Mouse (Mus musculus) kidney, embryonic 14.5 days (tissue): Measurements from ENCODE around the gene Prdm16. TPM values are rescaled to one million over a fixed set of nuclear protein-coding genes. Genes with fewer than 3 reads are reported as not detected.

ENCODE experiments used
- ATAC-seq: fragments of 200-750 bp; cut with Nextera tagmentation; 2 replicates; pipeline ENCODE4 v1.8.0; 2017; ENCODE audit warnings: moderate number of reproducible peaks, mild to moderate bottlenecking, moderate TSS enrichment, moderate library complexity; ENCODE audit not compliant: low FRiP score, low TSS enrichment
- H3K27ac ChIP-seq: fragments of 300-500 bp; sonication (generic); 2 replicates; pipeline ENCODE4 v1.5.1; 2014; ENCODE audit warnings: low read depth, mild to moderate bottlenecking, low read length, moderate library complexity, mixed read lengths
- H3K27me3 ChIP-seq: fragments of 300-500 bp; sonication (generic); 2 replicates; pipeline ENCODE4 v1.6.1; 2014; ENCODE audit warnings: mild to moderate bottlenecking, low read length; ENCODE audit not compliant: control insufficient read depth, insufficient read depth
- H3K36me3 ChIP-seq: fragments of 300-500 bp; sonication (generic); 2 replicates; pipeline ENCODE4 v1.6.1; 2014; ENCODE audit warnings: low read length, mixed read lengths; ENCODE audit not compliant: control insufficient read depth, insufficient read depth
- H3K4me1 ChIP-seq: fragments of 300-500 bp; sonication (generic); 2 replicates; pipeline ENCODE4 v1.6.1; 2014; ENCODE audit warnings: low read length, mixed read lengths; ENCODE audit not compliant: control insufficient read depth, insufficient read depth
- H3K4me2 ChIP-seq: fragments of 300-500 bp; sonication (generic); replicated peaks from 2 replicates; pipeline ENCODE4 v1.6.1; 2014; ENCODE audit warnings: low read depth, mild to moderate bottlenecking, low read length
- H3K4me3 ChIP-seq: fragments of 300-500 bp; sonication (generic); 2 replicates; pipeline ENCODE4 v1.5.1; 2014; ENCODE audit warnings: mild to moderate bottlenecking, low read length
- H3K9ac ChIP-seq: fragments of 300-500 bp; sonication (generic); 2 replicates; pipeline ENCODE4 v1.6.1; 2014; ENCODE audit warnings: low read depth, mild to moderate bottlenecking, low read length, moderate library complexity
- H3K9me3 ChIP-seq: fragments of 300-500 bp; sonication (generic); 2 replicates; pipeline ENCODE4 v1.6.1; 2016; ENCODE audit warnings: low read length; ENCODE audit not compliant: control insufficient read depth
- WGBS: fragments of 180-500 bp; shearing (Covaris S2); extraction: QIAGEN DNeasy Blood & Tissue Kit; methylation state at CpG from one replicate; pipeline ENCODE4 v1.1.7; 2014; 5-methylcytosine and 5-hydroxymethylcytosine counted together
- polyA plus RNA-seq: library from polyadenylated mRNA; unstranded; fragments of >200 nt; fragmentation: Nextera tagmentation; extraction: Ambion mirVana; gene quantifications from 2 replicates; pipeline ENCODE4 v1.2.1, GENCODE M21; 2014

Prdm16 gene
- polyA plus RNA-seq, 1 experiment from 2014 or later, result 25.4 TPM

- Histone ChIP-seq H3K4me1 (peaks cover 32% of the 10 kb centered on the region), H3K4me2 (peak overlapping the region; percentile 31), H3K9me3 (no peaks in the 10 kb centered on the region), H3K36me3 (no peaks in the 10 kb centered on the region), H3K4me3 (no peak overlapping the region), H3K27ac (peak overlapping the region; percentile 71; the same call in 1 of the 2 replicates), H3K9ac (no peak overlapping the region; the same call in 1 of the 2 replicates), H3K27me3 (peaks cover 5% of the 10 kb centered on the region)
- 48% methylated on average over 24 of the region's 24 CpGs for WGBS
- peak; percentile 56 for ATAC-seq
These were observed 236.2 kb downstream of the Prdm16 start for GRCm38 (mm10) chr4:154400256-154401171.

- no peak overlapping the region for H3K4me3 ChIP-seq
- H3K4me1 ChIP-seq, result peaks cover 32% of the 10 kb centered on the region
- ATAC-seq, result no peak
- H3K4me2 ChIP-seq, result no peak overlapping the region
- no peaks in the 10 kb centered on the region for H3K9me3 ChIP-seq
- H3K9ac ChIP-seq, result no peak overlapping the region
- peak overlapping the region; percentile 71; the same call in 1 of the 2 replicates for H3K27ac ChIP-seq
- H3K36me3 ChIP-seq, result no peaks in the 10 kb centered on the region
- H3K27me3 ChIP-seq, result no peaks in the 10 kb centered on the region; the same call in 1 of the 2 replicates
- WGBS, result 65% methylated on average over 11 of the region's 11 CpGs
These were observed 237.0 kb downstream of the Prdm16 start for GRCm38 (mm10) chr4:154399634-154400033.

- ATAC-seq, result no peak
- peaks cover 5% of the 10 kb centered on the region; the same call in 1 of the 2 replicates for H3K27me3 ChIP-seq
- no peak overlapping the region for H3K4me2 ChIP-seq
- H3K4me1 ChIP-seq, result peaks cover 37% of the 10 kb centered on the region
- H3K4me3 ChIP-seq, result no peak overlapping the region
- H3K9me3 ChIP-seq, result no peaks in the 10 kb centered on the region
- 82% methylated on average over 14 of the region's 14 CpGs for WGBS
- H3K36me3 ChIP-seq, result no peaks in the 10 kb centered on the region
- no peak overlapping the region for H3K27ac ChIP-seq
- no peak overlapping the region for H3K9ac ChIP-seq
These were observed 239.9 kb downstream of the Prdm16 start for GRCm38 (mm10) chr4:154396652-154397301.

- Histone ChIP-seq H3K27me3 (peaks cover 5% of the 10 kb centered on the region; the same call in 1 of the 2 replicates), H3K36me3 (no peaks in the 10 kb centered on the region), H3K4me2 (no peak overlapping the region), H3K9me3 (no peaks in the 10 kb centered on the region), H3K27ac (no peak overlapping the region), H3K4me1 (peaks cover 32% of the 10 kb centered on the region), H3K9ac (no peak overlapping the region), H3K4me3 (no peak overlapping the region)
- WGBS, result 66% methylated on average over 7 of the region's 7 CpGs
- no peak for ATAC-seq
These were observed 242.4 kb downstream of the Prdm16 start for GRCm38 (mm10) chr4:154394123-154394722.

- peaks cover 5% of the 10 kb centered on the region; the same call in 1 of the 2 replicates for H3K27me3 ChIP-seq
- no peak overlapping the region for H3K27ac ChIP-seq
- ATAC-seq, result no peak
- 13% methylated on average over 18 of the region's 18 CpGs for WGBS
- H3K4me3 ChIP-seq, result no peak overlapping the region
- no peaks in the 10 kb centered on the region for H3K9me3 ChIP-seq
- no peak overlapping the region for H3K9ac ChIP-seq
- no peak overlapping the region for H3K4me2 ChIP-seq
- H3K36me3 ChIP-seq, result no peaks in the 10 kb centered on the region
- peaks cover 34% of the 10 kb centered on the region for H3K4me1 ChIP-seq
These were observed 243.2 kb downstream of the Prdm16 start for GRCm38 (mm10) chr4:154393196-154394122.

- no peaks in the 10 kb centered on the region for H3K9me3 ChIP-seq
- no peak overlapping the region for H3K27ac ChIP-seq
- H3K36me3 ChIP-seq, result no peaks in the 10 kb centered on the region
- H3K4me1 ChIP-seq, result peaks cover 38% of the 10 kb centered on the region
- ATAC-seq, result no peak
- no peak overlapping the region for H3K4me3 ChIP-seq
- H3K27me3 ChIP-seq, result peaks cover 5% of the 10 kb centered on the region; the same call in 1 of the 2 replicates
- no peak overlapping the region for H3K4me2 ChIP-seq
- H3K9ac ChIP-seq, result no peak overlapping the region
- WGBS, result 69% methylated on average over 1 of the region's 1 CpGs
These were observed 244.0 kb downstream of the Prdm16 start for GRCm38 (mm10) chr4:154392641-154393040.

GRCm38 (mm10) chr4:154390333-154391080 lies 246.2 kb downstream of the Prdm16 start:
- H3K9me3 ChIP-seq, result no peaks in the 10 kb centered on the region
- peak; percentile 30; the same call in 1 of the 2 replicates for ATAC-seq
- peaks cover 7% of the 10 kb centered on the region; the same call in 1 of the 2 replicates for H3K27me3 ChIP-seq
- no peak overlapping the region for H3K4me3 ChIP-seq
- peak overlapping the region; percentile 78 for H3K27ac ChIP-seq
- H3K36me3 ChIP-seq, result no peaks in the 10 kb centered on the region
- peak overlapping the region; percentile 20; the same call in 1 of the 2 replicates for H3K9ac ChIP-seq
- WGBS, result 4% methylated on average over 20 of the region's 20 CpGs
- H3K4me1 ChIP-seq, result peaks cover 50% of the 10 kb centered on the region
- H3K4me2 ChIP-seq, result peak overlapping the region; percentile 9; the same call in 1 of the 2 replicates
